Mouse (Mus musculus) liver, embryonic 16.5 days (tissue): ENCODE measurements around the gene Zfp988. TPM values are rescaled to one million over a fixed set of nuclear protein-coding genes. Genes with fewer than 3 reads are reported as not detected.
A peak's percentile ranks its signal among the peaks of the same experiment; 100 is the strongest.
"Not testable (repeated sequence)": the region's sequence is repeated elsewhere in the genome, so short reads cannot be mapped to it uniquely, and the experiment has no call there.

Experiments used
- ATAC-seq: fragments of 200-750 bp; cut with Nextera tagmentation; 2 replicates; pipeline ENCODE4 v1.8.0; 2017; ENCODE audit warnings: low read depth, mild to moderate bottlenecking, moderate number of reproducible peaks, moderate library complexity
- H3K27ac ChIP-seq: fragments of 300-500 bp; sonication (generic); 2 replicates; pipeline ENCODE4 v1.5.1; 2014; ENCODE audit warnings: mild to moderate bottlenecking, low read length
- H3K27me3 ChIP-seq: fragments of 300-500 bp; sonication (generic); 2 replicates; pipeline ENCODE4 v1.6.1; 2014; ENCODE audit warnings: low read depth, low read length, mixed read lengths; ENCODE audit not compliant: control insufficient read depth, insufficient read depth
- H3K36me3 ChIP-seq: fragments of 300-500 bp; sonication (generic); 2 replicates; pipeline ENCODE4 v1.6.1; 2014; ENCODE audit warnings: mild to moderate bottlenecking; ENCODE audit not compliant: control insufficient read depth, insufficient read depth
- H3K4me1 ChIP-seq: fragments of 300-500 bp; sonication (generic); 2 replicates; pipeline ENCODE4 v1.6.1; 2014; ENCODE audit warnings: low read depth, low read length, mixed read lengths; ENCODE audit not compliant: control insufficient read depth
- H3K4me2 ChIP-seq: fragments of 300-500 bp; sonication (generic); 2 replicates; pipeline ENCODE4 v1.6.1; 2014; ENCODE audit warnings: low read depth, low read length, mixed read lengths
- H3K4me3 ChIP-seq: fragments of 300-500 bp; sonication (generic); 2 replicates; pipeline ENCODE4 v1.5.1; 2014; ENCODE audit warnings: low read depth, mild to moderate bottlenecking, low read length
- H3K9ac ChIP-seq: fragments of 300-500 bp; sonication (generic); 2 replicates; pipeline ENCODE4 v1.6.1; 2014; ENCODE audit warnings: low read depth, low read length
- H3K9me3 ChIP-seq: fragments of 300-500 bp; sonication (generic); replicated peaks from 2 replicates; pipeline ENCODE4 v1.6.1; 2016; ENCODE audit warnings: low read length; ENCODE audit not compliant: control insufficient read depth
- WGBS: fragments of 180-500 bp; shearing (Covaris S2); extraction: QIAGEN DNeasy Blood & Tissue Kit; methylation state at CpG from one replicate; pipeline ENCODE4 v1.1.7; 2014; ENCODE audit not compliant: insufficient replicate concordance; 5-methylcytosine and 5-hydroxymethylcytosine counted together
- polyA plus RNA-seq: library from polyadenylated mRNA; unstranded; fragments of >200 nt; fragmentation: Nextera tagmentation; extraction: Ambion mirVana; gene quantifications from 2 replicates; pipeline ENCODE4 v1.2.1, GENCODE M21; 2015

Gene Zfp988
- polyA plus RNA-seq, 1 experiment from 2014 or later: not detected

DNA sequence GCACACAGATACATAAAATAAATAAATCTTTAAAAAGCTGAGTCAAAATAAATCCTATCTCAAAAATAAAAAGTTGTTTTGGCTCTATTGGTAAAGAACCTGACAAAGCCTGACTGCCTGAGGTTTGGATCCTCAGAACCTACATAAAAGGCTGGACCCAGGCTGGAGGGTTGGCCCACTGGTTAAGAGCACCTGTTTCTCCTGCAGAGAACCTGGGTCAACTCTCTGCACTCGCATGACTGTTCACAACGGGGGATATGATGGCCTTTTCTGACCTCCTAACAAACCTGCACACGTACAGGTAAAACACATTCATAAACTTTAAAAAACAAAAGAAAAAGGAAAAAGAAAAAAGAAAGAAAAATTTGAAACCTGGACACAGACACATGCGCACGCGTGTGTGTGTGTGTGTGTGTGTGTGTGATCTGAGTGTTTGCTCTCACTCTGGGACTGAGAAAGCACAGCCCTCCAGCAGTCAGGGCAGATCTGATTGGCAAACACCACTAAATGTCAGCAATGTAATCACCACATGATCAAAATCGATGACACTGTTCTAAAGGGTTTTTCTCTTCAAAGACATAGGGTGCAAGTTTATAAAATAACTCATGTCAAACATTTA lies 34.2 kb downstream of the Zfp988 start:
- ATAC-seq, H3K4me3 ChIP-seq, H3K4me1 ChIP-seq, H3K4me2 ChIP-seq, H3K9ac ChIP-seq, H3K27me3 ChIP-seq, H3K36me3 ChIP-seq, H3K27ac ChIP-seq: not testable (repeated sequence)
- 53% methylated on average over 7 of the region's 7 CpGs for WGBS
- peaks cover 35% of the 10 kb centered on the region for H3K9me3 ChIP-seq

DNA sequence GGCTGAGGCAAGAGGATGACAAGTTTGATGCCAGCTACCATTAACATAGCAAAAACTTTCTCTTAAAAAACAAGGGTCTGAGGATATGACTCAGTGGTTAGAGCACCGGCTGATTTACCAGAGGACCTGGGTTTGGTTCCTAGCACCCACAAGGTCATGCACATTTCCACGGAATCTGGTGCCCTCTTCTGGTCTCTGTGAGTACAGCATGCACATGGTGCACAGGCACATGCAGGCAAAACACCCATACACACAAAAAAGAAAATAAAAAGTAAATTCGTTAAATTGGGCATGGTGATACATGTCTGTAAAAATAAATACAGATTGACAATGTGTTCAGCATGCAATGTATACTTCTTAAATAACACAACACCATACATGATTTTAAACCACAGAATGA lies 34.8 kb downstream of the Zfp988 start:
- H3K9ac ChIP-seq, H3K27me3 ChIP-seq, H3K4me1 ChIP-seq, H3K4me2 ChIP-seq, H3K36me3 ChIP-seq, H3K4me3 ChIP-seq, ATAC-seq, H3K27ac ChIP-seq: not testable (repeated sequence)
- 45% methylated on average over 3 of the region's 3 CpGs for WGBS
- peaks cover 35% of the 10 kb centered on the region for H3K9me3 ChIP-seq

DNA sequence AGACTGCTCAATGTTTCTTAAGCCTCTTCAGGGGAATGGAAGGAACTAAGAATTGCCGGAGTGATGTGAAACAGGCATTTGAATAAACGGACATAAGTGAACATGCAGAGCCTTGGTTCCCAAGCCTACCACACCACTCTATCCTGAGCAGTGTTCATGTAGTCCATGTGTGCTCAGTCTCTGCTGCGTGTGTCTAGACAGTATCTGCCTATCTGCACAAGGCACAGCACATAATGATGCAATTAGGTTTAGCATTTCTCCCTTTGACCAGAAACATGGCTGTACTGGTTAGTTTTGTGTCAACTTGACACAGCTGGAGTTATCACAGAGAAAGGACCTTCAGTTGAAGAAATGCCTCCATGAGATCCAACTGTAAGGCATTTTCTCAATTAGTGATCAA lies 35.4 kb downstream of the Zfp988 start:
- H3K36me3 ChIP-seq, H3K27me3 ChIP-seq, H3K4me2 ChIP-seq, H3K4me3 ChIP-seq, H3K4me1 ChIP-seq, ATAC-seq, H3K9ac ChIP-seq, H3K27ac ChIP-seq: not testable (repeated sequence)
- 69% methylated on average over 3 of the region's 3 CpGs for WGBS
- H3K9me3 ChIP-seq: peaks cover 32% of the 10 kb centered on the region

DNA sequence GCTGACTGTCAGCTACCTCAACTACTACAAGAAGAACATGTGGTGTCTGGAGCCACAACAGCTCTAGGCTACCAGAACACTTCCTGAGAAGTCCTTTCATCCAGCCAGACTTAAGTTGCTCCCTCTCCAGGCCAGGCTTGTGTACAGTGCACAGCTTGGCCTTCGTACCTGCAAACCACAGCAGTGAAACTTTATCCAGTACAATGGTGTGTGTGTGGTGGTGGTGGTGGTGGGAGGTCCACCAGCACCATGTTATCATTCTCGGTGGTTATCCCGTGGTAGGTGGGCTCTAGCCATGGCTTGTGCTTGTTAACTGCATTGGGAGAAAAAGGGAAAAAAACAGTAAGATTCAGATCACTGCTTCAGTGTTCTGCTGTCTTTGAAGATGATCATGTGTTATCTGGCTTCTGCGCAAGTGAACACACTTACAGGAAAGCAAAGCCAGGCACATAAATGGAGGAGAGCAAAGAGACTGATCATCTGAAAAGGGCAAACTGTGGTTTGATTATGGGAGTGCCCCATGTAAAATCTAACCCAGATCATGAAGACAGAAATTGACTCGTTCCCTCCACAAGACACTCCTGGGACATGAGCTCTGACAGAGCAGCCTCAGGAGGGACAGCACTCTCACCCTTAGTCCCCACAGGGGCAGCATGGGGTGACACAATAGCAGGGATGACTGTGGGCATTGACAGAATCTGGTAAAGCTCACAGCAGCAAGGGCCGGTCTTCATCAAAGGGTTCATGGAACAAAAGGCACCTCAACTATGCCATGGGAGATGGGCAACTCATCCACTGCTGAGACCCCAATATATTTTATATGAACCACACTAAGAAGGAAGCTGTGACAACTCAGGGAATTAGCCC lies 37.8 kb downstream of the Zfp988 start:
- H3K4me2 ChIP-seq, H3K27ac ChIP-seq, H3K27me3 ChIP-seq, H3K9ac ChIP-seq, H3K36me3 ChIP-seq, H3K4me3 ChIP-seq, H3K4me1 ChIP-seq: not testable (repeated sequence)
- WGBS: 58% methylated on average over 6 of the region's 6 CpGs
- H3K9me3 ChIP-seq: peaks cover 18% of the 10 kb centered on the region
- ATAC-seq: peak; percentile 75

DNA sequence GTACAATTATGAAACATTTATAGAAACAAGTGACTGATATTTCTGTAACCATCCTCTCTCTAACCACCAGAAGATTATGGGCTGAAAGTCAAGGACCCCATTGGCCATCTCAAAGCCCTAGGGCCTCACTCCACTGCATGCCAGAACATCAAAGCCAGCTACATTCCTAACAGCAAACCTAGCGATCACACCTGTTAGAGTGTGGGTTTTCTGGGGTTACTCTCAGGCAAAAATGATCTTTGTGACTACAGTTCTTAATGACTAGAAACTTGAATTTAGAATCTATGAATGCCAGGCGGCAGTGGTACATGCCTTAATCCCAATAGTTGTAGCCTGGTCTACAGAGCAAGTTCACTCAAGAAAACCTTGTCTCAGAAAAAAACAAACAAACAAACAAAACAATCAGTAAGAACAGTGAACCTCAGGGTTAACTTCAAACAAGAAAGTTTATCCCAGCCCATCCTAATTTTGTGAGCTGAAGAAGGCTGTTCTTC lies 39.6 kb downstream of the Zfp988 start:
- H3K9ac ChIP-seq, H3K27ac ChIP-seq, ATAC-seq, H3K36me3 ChIP-seq, H3K27me3 ChIP-seq, H3K4me3 ChIP-seq, H3K4me1 ChIP-seq, H3K4me2 ChIP-seq: not testable (repeated sequence)
- H3K9me3 ChIP-seq: peaks cover 17% of the 10 kb centered on the region
- 59% methylated on average over 2 of the region's 2 CpGs for WGBS

DNA sequence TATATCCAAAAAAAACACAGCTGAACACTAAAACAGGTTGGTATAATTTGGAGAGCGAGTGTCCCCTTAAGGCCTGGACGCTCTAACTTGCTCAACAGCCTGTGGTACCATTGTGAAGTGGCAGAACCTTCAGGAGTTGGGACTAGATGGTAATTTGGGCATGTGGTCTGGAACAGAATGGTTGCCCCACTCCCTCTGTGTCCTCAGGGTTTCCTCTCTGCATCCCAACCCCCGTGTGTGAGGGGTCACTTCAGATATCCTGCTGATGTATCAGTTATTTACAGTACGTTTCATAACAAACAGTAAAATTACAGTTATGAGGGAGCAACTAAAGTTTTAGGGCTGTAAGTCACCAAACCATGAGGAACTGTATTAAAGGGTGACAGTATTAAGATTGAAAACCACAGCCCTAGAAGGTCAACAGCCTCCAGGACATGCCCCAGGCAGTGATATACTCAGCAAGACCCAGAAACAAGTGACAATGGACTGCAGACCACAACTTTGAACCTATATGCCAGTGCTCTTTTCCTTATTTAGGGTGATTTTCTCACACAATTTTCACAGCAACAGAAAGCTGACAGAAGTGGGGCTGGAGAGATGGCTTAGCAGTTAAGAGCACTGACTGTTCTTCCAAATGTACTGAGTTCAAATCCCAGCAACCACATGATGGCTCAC lies 41.0 kb downstream of the Zfp988 start:
- not testable (repeated sequence) for H3K9ac ChIP-seq, H3K27ac ChIP-seq, H3K4me3 ChIP-seq, H3K27me3 ChIP-seq, ATAC-seq, H3K4me2 ChIP-seq, H3K4me1 ChIP-seq, H3K36me3 ChIP-seq
- peaks cover 22% of the 10 kb centered on the region for H3K9me3 ChIP-seq
- WGBS: 48% methylated on average over 4 of the region's 4 CpGs

DNA sequence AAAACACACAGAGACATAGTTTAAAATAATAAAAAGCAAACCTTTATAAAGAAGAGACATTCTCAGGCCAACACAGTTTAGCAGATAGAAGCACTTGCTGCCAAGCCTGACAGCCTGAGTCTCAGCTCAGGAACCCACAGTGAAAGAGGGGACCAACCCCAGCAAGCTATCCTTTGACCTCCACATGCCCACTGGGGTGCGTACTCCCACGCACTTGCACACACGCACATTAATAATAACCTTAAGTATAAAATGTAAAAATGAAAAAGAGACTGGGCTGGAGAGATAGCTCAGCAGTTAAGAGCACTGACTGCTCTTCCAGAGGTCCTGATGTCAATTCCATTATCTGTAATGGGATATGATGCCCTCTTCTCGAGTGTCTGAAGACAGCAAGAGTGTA lies 41.8 kb downstream of the Zfp988 start:
- 39% methylated on average over 4 of the region's 4 CpGs for WGBS
- peaks cover 22% of the 10 kb centered on the region for H3K9me3 ChIP-seq
- ATAC-seq, H3K36me3 ChIP-seq, H3K27me3 ChIP-seq, H3K27ac ChIP-seq, H3K4me2 ChIP-seq, H3K4me3 ChIP-seq, H3K4me1 ChIP-seq, H3K9ac ChIP-seq: not testable (repeated sequence)

DNA sequence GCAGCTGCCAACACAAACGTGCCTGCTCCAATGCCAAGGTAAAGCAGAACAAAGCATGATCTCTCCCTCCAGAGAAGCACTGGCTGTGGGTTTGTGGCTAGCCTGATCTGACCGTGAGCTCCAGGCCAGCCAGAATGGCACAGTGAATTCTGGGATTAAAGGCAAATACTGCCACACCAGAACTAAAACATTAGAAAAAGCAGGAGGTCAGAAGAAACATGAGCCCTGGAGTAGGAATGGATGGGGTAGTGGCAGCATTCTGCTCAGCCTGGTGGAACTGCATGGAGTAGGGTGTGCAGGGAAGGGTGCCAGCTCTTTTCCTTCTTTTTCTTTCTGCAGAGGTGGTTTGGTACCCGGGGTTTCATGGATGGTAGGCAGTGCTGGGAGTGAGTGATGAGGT lies 42.4 kb downstream of the Zfp988 start:
- not testable (repeated sequence) for H3K36me3 ChIP-seq, H3K27ac ChIP-seq, H3K4me1 ChIP-seq, H3K9ac ChIP-seq, H3K4me3 ChIP-seq, H3K27me3 ChIP-seq, ATAC-seq, H3K4me2 ChIP-seq
- peaks cover 22% of the 10 kb centered on the region for H3K9me3 ChIP-seq
- WGBS: 44% methylated on average over 1 of the region's 3 CpGs

DNA sequence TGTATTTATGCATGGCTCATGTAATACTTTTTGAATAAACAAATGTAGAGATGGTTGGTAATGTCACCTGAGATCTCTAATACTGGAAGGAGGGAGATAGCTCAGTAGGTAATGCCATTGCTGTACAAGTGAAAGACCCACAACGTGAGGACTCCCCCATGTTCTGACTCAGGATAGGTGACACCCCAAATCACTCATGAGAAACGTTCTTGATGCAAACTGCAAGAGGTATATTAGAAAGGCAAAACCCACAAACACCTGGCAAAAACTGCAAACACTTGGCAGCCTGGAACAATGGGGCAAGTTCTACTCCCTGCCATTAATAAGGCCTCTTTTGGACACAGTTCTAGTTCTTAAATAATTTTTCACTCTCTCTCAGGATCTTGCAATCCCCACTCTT lies 42.9 kb downstream of the Zfp988 start:
- not testable (repeated sequence) for H3K36me3 ChIP-seq, H3K4me1 ChIP-seq, ATAC-seq, H3K4me2 ChIP-seq, H3K4me3 ChIP-seq, H3K27me3 ChIP-seq, H3K27ac ChIP-seq, H3K9ac ChIP-seq
- peaks cover 18% of the 10 kb centered on the region for H3K9me3 ChIP-seq
- 45% methylated on average over 2 of the region's 2 CpGs for WGBS
